Mouse (Mus musculus) small intestine, adult 10 weeks (tissue): ENCODE results near the gene Cysrt1. TPM values are rescaled to one million over a fixed set of nuclear protein-coding genes. Genes with fewer than 3 reads are reported as not detected.

Experiments
- polyA plus RNA-seq: library from polyadenylated mRNA; stranded (reverse); fragments of 350-450 nt; fragmentation: Illumina TruSeq; extraction: RNeasy Lipid Tissue Mini Kit (QIAGEN cat#74804); gene quantifications from one replicate; pipeline ENCODE4 v1.2.3, GENCODE M21; 2014; ENCODE audit warnings: low replicate concordance

Cysrt1 gene
- not detected for polyA plus RNA-seq

GRCm38 (mm10) chr2:25242101-25242506, at the start of gene Cysrt1, which contains the start of gene Rnf208:
TSS of gene Cysrt1 (minus strand) at chr2:25242452.
TSS of gene Rnf208 (plus strand) at chr2:25242255.

GRCm38 (mm10) chr2:25289651-25290050, 47.4 kb upstream of the Cysrt1 start, which contains the start of gene Lrrc26:
TSS of gene Lrrc26 (plus strand) at chr2:25289915.

DNA sequence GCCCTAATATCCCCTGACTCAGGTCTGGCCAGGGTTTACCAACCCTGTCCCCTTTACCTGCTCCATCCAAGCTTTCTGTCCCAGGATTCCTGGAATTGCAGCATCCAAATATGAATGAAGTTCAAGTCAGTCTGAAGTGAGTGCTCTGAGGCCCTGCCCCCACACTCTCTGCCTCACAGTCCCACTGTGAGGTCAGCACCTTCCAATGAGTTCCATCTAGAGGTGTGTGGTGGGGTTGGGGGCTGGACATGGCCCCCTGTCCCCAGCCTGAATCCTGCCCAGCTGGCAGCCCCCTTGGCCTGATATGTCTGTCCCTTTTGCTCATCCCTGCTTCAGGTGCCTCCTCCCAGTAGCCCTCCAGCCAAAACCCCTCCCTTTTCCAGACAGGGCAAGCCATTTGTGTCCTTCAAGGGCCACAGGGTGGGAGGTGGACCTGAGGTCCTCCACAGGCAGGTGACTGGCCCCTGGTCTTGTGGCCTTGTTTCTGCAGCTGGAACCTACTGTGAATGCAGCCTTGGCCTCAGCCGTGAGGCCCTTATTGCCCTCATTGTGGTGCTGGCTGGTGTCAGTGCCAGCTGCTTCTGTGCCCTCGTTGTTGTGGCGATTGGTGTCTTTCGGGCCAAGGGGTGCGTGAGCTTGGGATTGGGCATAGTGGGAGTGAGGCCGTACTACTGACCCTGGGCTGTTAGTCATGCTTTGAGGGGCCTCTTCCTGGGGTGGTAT, 45.8 kb upstream of the Cysrt1 start, which contains the start of gene Tmem210:
Gene Tmem210 (plus strand): TSS at position 219 of the 723 bp plus-strand sequence.

GRCm38 (mm10) chr2:25271827-25272511, 29.7 kb upstream of the Cysrt1 start, which contains the start of the genes Ssna1 and Anapc2:
TSS of gene Ssna1 (minus strand) at chr2:25272438.
TSS of gene Anapc2 (plus strand) at chr2:25272478.

DNA sequence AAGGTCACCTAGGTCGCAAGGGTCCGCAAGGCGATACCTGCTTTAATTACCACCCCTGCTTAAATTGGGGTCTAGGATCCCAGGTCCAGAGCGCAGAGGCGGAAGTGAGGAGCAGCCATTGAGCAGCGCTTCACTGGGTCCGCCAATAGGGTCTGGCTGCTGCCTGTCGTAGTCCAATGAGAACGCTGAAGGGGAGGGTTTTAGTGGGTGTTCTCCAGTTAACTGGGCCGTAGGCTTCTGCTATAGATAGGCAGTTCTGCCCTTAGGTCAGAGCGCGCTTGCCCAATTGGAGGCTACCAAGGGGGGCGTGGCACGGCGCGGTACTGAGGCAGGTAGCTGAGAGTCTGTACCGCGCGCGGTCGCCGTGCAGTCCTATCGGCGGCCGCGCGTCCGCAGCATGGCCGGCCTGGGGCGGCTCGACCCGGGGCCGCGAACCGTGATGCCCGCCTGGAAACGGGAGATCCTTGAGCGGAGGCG, 20.1 kb upstream of the Cysrt1 start, which contains the start of gene Tprn:
Gene Tprn (plus strand): TSS at position 328 of the 477 bp plus-strand sequence.

DNA sequence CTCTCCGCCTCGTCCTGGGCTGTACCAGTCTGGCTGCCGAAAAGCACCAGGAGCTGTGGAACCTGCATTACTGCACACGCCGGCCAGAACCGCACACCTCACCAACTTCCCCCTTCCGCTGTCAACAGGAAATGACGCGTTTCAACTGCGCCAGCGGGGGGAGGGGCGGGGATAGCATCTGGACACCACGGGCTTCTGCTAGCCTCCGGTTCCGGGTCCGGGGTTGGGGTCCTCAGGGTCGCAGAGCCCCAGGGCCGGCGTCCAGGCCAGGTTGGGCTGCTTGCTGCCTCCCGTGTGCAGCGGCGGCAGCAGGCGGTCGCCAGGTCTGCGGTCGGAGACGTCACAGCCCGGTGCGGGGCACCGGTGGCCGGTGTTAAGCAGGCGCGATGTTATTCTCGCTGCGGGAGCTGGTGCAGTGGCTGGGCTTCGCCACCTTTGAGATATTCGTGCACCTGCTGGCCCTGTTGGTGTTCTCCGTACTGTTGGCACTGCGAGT, 13.1 kb upstream of the Cysrt1 start, which contains the start of gene Tmem203:
Gene Tmem203 (plus strand): TSS at position 156 of the 496 bp plus-strand sequence.

DNA sequence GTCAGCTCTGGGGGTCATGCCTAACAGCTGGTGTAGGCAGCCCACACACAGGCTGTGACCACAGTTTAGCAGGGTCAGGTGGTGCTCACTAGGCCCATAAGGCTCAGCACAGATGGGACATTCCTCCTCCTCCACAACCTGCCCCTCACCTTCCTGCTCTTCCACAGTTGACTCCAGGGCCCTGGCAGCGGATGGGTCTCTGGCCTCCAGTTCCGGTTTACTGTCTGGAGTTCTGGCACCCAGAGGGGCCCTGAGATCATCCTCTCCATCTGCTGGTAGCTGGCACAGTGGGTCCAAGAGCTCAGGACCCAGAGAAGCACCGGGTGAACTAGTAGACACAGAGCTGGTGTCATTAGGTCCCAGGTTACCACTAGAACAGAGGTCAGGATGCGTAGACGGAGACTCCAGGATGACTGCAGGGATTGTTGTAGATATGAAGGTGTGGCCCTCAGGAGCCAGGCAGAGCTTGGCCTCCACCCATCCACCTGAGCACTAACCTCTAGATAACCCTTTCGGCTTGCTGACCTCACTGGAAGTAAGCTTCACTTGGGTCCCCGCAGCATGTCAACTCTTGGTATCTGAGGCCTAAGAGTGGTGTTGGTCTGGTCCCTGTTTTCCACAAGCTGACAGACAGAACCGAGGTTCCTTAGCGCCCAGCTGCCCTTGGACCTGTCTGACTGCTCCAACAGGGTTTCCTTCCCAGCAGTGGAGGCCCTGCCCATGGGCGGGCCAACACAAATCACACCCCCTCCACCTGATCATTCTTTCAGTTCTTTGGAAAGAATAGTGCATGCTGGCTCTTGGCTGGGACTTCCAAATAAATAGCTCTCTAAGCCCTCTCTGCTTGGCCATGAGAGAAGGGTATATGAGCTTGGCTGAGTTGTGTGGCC, 4.2 kb upstream of the Cysrt1 start, which contains the start of gene AL732309.1:
Gene AL732309.1 (minus strand): TSS at position 681 of the 890 bp plus-strand sequence.

DNA sequence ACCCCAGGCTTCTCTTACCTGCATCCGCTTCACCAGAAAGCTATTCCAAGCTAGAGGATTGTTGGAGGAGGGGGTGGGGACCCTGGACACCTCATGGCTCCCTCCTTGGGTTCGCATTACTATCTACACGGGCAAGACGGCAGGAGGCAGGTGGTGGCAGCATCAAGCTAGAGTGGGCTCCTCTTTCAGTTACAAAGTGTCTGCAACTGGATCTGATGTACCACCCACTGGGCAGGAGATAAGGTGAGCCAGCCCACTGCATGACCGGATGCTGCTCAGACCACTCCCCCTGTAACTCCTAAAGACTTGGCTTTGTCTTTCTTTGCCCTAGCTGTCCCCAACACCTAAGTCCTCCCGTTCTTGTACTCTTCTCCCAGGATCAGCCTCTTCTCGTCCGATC, 5.6 kb downstream of the Cysrt1 start, which contains the start of gene Rnf224:
Gene Rnf224 (minus strand): TSS at position 174 of the 400 bp plus-strand sequence.

GRCm38 (mm10) chr2:25234050-25234449, 8.2 kb downstream of the Cysrt1 start, which contains the start of gene Slc34a3:
TSS of gene Slc34a3 (minus strand) at chr2:25234364.

GRCm38 (mm10) chr2:25224492-25224765, 17.8 kb downstream of the Cysrt1 start, which contains the start of gene Tubb4b:
TSS of gene Tubb4b (minus strand) at chr2:25224702.

DNA sequence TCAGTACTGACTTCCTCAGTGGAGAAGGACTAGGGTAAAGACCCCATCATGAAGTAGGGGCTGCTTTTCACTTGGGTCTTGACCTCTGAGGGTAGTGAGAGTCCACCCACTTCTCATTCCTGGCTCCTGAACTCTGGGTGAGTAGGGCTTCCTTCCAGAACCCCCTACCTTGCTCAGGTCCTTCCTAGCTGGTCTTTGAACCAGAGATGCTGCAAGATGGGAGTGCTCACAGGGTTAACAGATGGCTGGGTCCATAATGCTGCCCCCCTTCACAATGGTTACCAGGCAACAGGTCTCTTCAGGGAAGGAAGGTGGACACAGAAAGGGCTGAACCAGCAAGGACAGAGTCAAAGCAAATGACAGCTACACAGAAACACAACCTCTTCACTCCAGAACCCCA, 23.8 kb downstream of the Cysrt1 start, which contains the start of gene Fam166a:
Gene Fam166a (plus strand): TSS at position 301 of the 400 bp plus-strand sequence.

DNA sequence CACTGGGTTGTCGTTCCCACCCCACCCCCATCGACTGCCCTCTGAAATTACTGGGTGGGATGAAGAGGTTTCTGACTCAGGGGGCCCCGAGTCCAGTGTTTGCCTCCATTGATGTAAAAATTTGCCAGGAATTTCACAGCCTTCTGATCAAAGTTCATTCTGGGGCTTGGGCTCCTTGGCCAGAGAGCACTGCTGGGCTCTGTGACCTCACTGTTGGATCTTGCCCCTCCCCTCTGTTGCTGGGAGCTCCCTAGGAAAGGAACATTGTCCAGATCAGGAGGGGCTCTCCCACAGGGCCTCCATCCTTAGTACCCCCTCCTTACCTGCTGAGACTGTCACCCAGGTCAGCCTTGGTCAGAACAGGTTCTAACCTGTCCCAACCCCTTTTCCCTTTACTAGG, 27.8 kb downstream of the Cysrt1 start, which contains the start of gene Stpg3:
Gene Stpg3 (minus strand): TSS at position 194 of the 400 bp plus-strand sequence.

GRCm38 (mm10) chr2:25211121-25211670, 31.1 kb downstream of the Cysrt1 start, which contains the start of gene Nelfb:
TSS of gene Nelfb (minus strand) at chr2:25211489.

DNA sequence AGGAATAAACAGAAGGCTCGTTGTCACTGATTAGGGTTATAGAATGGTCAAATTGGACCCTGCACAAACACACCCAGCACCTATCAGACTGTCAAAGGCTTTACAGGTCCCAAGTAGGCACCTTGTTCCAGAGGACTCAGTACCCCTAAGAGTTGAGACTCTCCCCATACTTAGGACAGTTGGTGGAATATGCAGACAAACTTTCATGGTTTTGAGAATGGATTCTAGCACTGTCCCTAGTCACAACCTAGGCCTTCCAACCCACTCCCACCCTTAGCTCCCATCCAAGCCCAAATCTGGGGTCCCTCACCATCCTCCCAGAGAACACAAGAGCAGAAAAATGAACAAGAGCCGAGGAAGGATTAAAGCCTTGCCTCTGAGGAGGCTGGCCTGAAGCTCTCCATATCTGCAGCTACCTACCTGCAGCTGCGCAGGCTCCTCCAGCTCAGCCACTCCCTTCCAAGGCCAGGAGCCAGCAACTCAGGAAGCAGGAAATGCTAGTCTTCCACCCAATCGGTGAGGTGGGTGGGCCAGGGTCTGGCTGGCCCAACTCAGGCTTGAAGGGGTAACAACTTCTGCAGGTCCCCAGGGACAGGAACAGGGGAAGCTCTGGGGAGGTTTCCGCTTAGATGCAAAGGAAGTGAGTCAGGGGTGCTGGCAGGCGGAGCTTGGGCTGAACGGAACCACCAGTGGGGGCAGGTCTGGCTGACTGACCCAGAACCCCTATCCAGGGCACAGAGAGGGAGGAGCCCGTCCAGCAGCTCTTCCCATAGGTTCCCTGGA, 45.9 kb downstream of the Cysrt1 start, which contains the start of gene Tor4a:
Gene Tor4a (minus strand): TSS at position 715 of the 783 bp plus-strand sequence.

Other genes starting within 250 kb of the Cysrt1 start
- 1.8 TPM for gene Nsmf, start 188.1 kb downstream of the Cysrt1 start, polyA plus RNA-seq
- gene Entpd8, start 162.1 kb downstream of the Cysrt1 start, polyA plus RNA-seq: 43.1 TPM
- gene Noxa1, start 147.3 kb downstream of the Cysrt1 start, polyA plus RNA-seq: not detected
- gene Nrarp, start 61.7 kb downstream of the Cysrt1 start, polyA plus RNA-seq: 17.8 TPM
- gene Tor4a, start 45.6 kb downstream of the Cysrt1 start, polyA plus RNA-seq: 2.0 TPM
- gene Nelfb, start 31.0 kb downstream of the Cysrt1 start, polyA plus RNA-seq: 3.2 TPM
- not detected for gene Stpg3, start 27.8 kb downstream of the Cysrt1 start, polyA plus RNA-seq
- gene Fam166a, start 23.7 kb downstream of the Cysrt1 start, polyA plus RNA-seq: not detected
- 46.6 TPM for gene Tubb4b, start 17.8 kb downstream of the Cysrt1 start, polyA plus RNA-seq
- gene Slc34a3, start 8.1 kb downstream of the Cysrt1 start, polyA plus RNA-seq: not detected
- gene Rnf224, start 5.7 kb downstream of the Cysrt1 start, polyA plus RNA-seq: not detected
- gene Rnf208, start 197 bp downstream of the Cysrt1 start, polyA plus RNA-seq: not detected
- gene AL732309.1, start 4.4 kb upstream of the Cysrt1 start, polyA plus RNA-seq: 0.93 TPM
- gene Tmem203, start 13.0 kb upstream of the Cysrt1 start, polyA plus RNA-seq: not detected
- 2.3 TPM for gene Tprn, start 20.2 kb upstream of the Cysrt1 start, polyA plus RNA-seq
- gene Ssna1, start 30.0 kb upstream of the Cysrt1 start, polyA plus RNA-seq: 0.56 TPM
- gene Anapc2, start 30.0 kb upstream of the Cysrt1 start, polyA plus RNA-seq: 4.6 TPM
- not detected for gene Tmem210, start 45.7 kb upstream of the Cysrt1 start, polyA plus RNA-seq
- 0.37 TPM for gene Lrrc26, start 47.5 kb upstream of the Cysrt1 start, polyA plus RNA-seq
- not detected for gene Grin1, start 76.7 kb upstream of the Cysrt1 start, polyA plus RNA-seq
- gene Man1b1, start 89.9 kb upstream of the Cysrt1 start, polyA plus RNA-seq: 13.8 TPM
- gene Dpp7, start 113.9 kb upstream of the Cysrt1 start, polyA plus RNA-seq: 2.0 TPM
- 5.0 TPM for gene Uap1l1, start 123.2 kb upstream of the Cysrt1 start, polyA plus RNA-seq
- gene Sapcd2, start 129.9 kb upstream of the Cysrt1 start, polyA plus RNA-seq: 0.11 TPM
- not detected for gene Entpd2, start 153.4 kb upstream of the Cysrt1 start, polyA plus RNA-seq
- 4.4 TPM for gene Npdc1, start 156.9 kb upstream of the Cysrt1 start, polyA plus RNA-seq
- not detected for gene Fut7, start 180.8 kb upstream of the Cysrt1 start, polyA plus RNA-seq
- gene Abca2, start 186.3 kb upstream of the Cysrt1 start, polyA plus RNA-seq: 0.48 TPM
- gene Clic3, start 214.4 kb upstream of the Cysrt1 start, polyA plus RNA-seq: not detected
- 5.1 TPM for gene Paxx, start 218.6 kb upstream of the Cysrt1 start, polyA plus RNA-seq
- gene Ptgds, start 227.6 kb upstream of the Cysrt1 start, polyA plus RNA-seq: not detected